Mouse (Mus musculus) pancreas, adult 10 weeks (tissue): Measurements from ENCODE around the gene S100a2. TPM values are rescaled to one million over a fixed set of nuclear protein-coding genes. Genes with fewer than 3 reads are reported as not detected.

Source experiments
- polyA plus RNA-seq: library from polyadenylated mRNA; stranded (reverse); fragments of 350-450 nt; fragmentation: Illumina TruSeq; extraction: RNeasy Lipid Tissue Mini Kit (QIAGEN cat#74804); gene quantifications from one replicate; pipeline ENCODE4 v1.2.3, GENCODE M21; 2015; ENCODE audit warnings: low read depth, low replicate concordance; ENCODE audit not compliant: insufficient read depth

The S100a2 gene
- not detected for polyA plus RNA-seq

DNA sequence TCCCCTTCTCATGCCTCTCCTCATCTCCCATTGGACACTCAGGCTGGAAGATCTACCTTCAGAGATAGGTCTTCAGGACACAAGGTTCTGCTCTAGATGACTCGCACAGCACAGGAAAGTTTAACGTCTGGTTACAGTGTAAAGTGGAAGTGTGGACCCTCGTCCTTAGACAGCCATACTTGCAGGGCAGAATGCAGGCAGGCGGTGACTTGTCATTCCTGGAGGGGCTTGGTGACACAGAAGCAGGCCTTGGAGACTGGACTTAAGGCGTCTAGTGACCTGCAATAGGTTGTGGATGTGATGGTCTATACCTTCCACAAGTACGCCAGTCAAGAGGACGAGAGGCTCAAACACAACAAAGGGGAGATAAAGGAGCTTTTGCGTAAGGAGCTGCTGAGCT, at the start of gene S100a2:
TSS of gene S100a2 (plus strand) at position 301 of the 400 bp plus-strand sequence.

DNA sequence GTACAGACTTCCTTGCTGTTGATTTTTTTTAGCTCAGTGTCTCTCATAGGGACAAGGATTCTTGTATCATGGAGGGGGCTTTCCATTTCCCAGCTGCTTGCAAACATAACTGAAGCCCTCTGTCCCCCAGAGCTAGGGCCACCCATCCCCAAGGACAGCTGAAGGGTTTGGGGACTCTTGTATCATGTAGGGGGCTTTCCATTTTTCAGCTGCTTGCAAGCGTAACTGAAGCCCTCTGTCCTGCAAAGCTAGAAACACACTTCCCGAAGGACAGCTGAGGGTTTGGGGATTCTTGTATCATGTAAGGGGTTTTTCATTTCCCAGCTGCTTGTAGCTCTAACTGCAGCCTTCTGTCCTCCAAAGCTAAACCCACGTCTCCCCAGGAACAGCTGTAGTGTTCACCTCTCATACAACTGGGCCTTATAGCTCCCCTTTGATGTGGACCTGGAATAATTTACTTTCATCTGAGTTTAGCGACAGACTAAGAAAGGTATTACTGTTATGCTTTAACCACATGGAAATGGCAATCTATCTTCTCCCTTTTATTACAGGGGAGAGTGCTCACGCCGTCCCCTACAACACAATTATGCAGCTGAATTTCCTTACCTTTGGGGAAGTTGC, 29.9 kb upstream of the S100a2 start, which contains the start of gene S100a3:
TSS of gene S100a3 (plus strand) at position 571 of the 621 bp plus-strand sequence.

DNA sequence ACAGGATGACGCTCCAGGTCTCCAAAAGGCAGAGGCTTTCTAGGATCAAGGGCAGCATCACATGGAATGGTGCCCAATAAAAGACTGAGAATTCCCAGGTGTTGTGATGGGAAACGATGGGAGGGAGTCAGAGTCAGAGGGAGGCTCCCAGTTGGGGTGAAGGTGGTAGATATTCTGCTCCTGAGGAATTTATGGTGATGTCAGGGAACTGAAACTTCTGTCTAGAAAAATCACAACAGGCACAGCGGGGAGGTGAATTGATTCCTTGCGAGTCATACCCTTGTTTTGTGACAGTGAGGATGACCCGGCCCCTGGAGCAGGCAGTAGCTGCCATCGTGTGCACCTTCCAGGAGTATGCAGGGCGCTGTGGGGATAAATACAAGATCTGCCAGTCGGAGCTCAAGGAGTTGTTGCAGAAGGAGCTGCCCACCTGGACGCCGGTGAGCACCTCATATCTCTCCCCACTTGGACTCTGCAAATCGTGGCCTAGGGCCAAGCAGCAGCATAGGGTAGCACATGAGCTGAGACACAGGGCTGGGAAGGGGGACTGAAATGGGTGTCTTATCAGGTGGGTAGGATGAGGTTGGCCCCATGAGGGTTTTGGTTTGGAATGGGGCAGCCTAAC, 11.6 kb downstream of the S100a2 start, which contains the start of gene Gm42674:
TSS of gene Gm42674 (plus strand) at position 419 of the 625 bp plus-strand sequence.

DNA sequence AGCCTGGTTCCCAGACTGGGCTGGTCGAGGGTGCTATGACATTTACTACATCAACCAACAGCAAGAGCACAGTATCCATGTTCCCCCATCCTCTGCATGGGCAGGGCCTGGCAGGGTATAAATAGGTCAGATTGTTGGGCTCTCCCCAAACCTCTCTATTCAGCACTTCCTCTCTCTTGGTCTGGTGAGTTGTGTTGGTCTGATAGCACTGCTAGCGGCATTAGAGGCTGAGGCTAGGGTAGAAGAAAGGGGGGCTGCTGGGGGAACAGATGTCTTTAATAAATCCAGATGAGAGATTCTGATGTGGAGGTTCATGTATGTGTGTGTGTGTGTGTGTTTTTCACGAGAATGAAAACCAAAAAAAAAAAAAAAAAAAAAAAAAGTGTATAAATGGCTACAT, 13.6 kb downstream of the S100a2 start, which contains the start of gene S100a4:
TSS of gene S100a4 (plus strand) at position 149 of the 400 bp plus-strand sequence.

DNA sequence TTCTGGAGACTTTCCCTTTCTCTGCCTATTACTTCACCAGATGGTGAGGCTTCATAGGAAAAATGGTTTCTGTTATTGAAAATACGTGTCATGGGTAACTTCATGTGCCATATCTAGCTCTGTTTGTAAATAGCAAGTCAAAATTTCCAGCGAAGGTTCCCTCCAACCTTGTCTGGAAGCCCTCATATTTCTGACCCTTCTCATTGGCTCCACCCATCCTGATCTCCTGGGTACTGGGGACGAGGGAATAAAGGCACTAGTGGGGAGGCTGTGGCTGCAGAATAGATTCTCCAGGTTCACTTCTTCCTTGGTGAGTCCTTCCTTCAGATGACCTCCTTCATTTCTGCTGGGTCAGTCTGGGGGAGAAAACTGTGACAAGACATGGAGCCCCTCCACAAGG, 18.2 kb downstream of the S100a2 start, which contains the start of gene S100a5:
TSS of gene S100a5 (plus strand) at position 301 of the 400 bp plus-strand sequence.

DNA sequence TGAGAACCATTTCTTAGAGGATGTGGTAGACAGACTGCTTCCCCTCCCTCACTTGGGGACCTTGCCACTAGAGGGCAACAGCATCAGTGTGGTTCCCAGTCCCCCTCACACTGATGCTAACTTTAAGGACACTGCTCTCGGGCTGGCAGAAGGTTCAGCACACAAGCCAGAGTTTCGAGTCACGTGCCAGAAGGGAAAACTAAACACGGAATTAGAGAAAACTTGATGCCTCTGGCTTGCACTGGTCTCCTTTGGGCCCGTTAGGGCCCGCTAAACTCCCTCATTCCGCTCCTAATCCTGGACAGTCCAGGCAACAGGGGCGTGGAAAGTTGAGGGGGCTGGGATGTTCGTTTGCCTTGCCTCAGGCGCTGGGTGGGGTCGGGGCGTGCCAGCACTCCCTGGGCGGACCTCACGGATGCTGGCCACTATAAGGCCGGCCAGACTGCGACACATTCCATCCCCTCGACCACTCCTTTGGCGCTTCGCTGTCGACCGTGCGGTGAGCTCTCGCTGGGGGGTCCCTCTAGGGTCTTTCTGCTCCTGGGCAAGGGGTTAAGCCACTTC, 22.8 kb downstream of the S100a2 start, which contains the start of gene S100a6:
TSS of gene S100a6 (plus strand) at position 155 of the 564 bp plus-strand sequence.

Other genes starting within 250 kb of the S100a2 start
- gene Slc27a3, start 200.3 kb upstream of the S100a2 start, polyA plus RNA-seq: 6.5 TPM
- 12.9 TPM for gene Ints3, start 156.6 kb upstream of the S100a2 start, polyA plus RNA-seq
- gene Npr1, start 124.4 kb upstream of the S100a2 start, polyA plus RNA-seq: 24.0 TPM
- gene Ilf2, start 114.1 kb upstream of the S100a2 start, polyA plus RNA-seq: 10.1 TPM
- gene Snapin, start 99.2 kb upstream of the S100a2 start, polyA plus RNA-seq: 11.3 TPM
- 22.0 TPM for gene Chtop, start 80.7 kb upstream of the S100a2 start, polyA plus RNA-seq
- gene S100a1, start 75.9 kb upstream of the S100a2 start, polyA plus RNA-seq: 42.7 TPM
- 22.3 TPM for gene S100a13, start 75.8 kb upstream of the S100a2 start, polyA plus RNA-seq
- gene S100a14, start 63.4 kb upstream of the S100a2 start, polyA plus RNA-seq: not detected
- 41.8 TPM for gene S100a16, start 53.0 kb upstream of the S100a2 start, polyA plus RNA-seq
- not detected for gene S100a3, start 29.7 kb upstream of the S100a2 start, polyA plus RNA-seq
- gene Gm42674, start 11.7 kb downstream of the S100a2 start, polyA plus RNA-seq: not detected
- gene S100a4, start 13.5 kb downstream of the S100a2 start, polyA plus RNA-seq: 10.9 TPM
- not detected for gene S100a5, start 18.3 kb downstream of the S100a2 start, polyA plus RNA-seq
- gene S100a6, start 22.6 kb downstream of the S100a2 start, polyA plus RNA-seq: 248 TPM
- gene S100a7a, start 63.8 kb downstream of the S100a2 start, polyA plus RNA-seq: 0.89 TPM
- not detected for gene S100a8, start 78.7 kb downstream of the S100a2 start, polyA plus RNA-seq
- gene S100a9, start 105.5 kb downstream of the S100a2 start, polyA plus RNA-seq: not detected
- not detected for gene Pglyrp4, start 136.7 kb downstream of the S100a2 start, polyA plus RNA-seq
- gene Gm5849, start 187.6 kb downstream of the S100a2 start, polyA plus RNA-seq: not detected